Mouse (Mus musculus) bone marrow macrophage, adult 2 months (primary cell): ENCODE results near the gene Farp1.

ENCODE experiments used
- CTCF ChIP-seq: IDR thresholded peaks from 2 replicates; pipeline ENCODE4 v1.5.1; 2012; ENCODE audit warnings: low read depth, mild to moderate bottlenecking, low read length, moderate library complexity
- POLR2A ChIP-seq: IDR thresholded peaks from 2 replicates; pipeline ENCODE4 v1.6.1; 2012; ENCODE audit warnings: mild to moderate bottlenecking, low read depth, low read length, borderline replicate concordance

DNA sequence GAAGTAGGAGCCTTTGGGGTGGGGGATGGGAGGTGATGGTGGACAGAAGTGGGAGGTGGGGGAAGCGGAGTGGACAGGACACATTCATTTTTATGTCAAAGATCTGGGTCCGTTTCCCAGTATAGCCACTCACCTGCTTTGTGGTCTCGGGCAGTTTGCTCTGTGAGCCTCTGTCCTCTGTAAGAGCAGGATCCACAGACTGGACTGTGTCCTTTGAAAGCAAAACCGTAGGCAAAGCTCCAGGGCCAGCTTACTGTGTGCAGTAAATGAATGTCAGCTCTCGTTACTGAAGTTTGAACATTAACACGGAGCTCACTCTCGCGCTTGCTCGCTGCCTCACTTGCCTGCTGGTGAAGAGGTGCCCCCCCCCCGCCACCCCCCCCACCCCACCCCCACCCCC, 110.7 kb downstream of the Farp1 start:
- TF ChIP-seq CTCF (no peak), POLR2A (no peak)
